Mouse (Mus musculus) layer of hippocampus, adult 8-10 months (tissue): Measurements from ENCODE around the gene Kcnc4. TPM values are rescaled to one million over a fixed set of nuclear protein-coding genes. Genes with fewer than 3 reads are reported as not detected.

Source experiments
- DNase-seq, 2 experiments: peaks; one replicate each; pipeline ENCODE4 v3.0.0; 2022; ENCODE audit warnings: low spot score in 2 of 2
- total RNA-seq, 4 experiments: library from RNA; stranded (reverse); gene quantifications; 2 replicates each; pipeline ENCODE4 v1.2.4; 2022

The Kcnc4 gene
- total RNA-seq, 4 experiments from 2014 or later = 51.8 to 70.3 (median 61.7) TPM

DNA sequence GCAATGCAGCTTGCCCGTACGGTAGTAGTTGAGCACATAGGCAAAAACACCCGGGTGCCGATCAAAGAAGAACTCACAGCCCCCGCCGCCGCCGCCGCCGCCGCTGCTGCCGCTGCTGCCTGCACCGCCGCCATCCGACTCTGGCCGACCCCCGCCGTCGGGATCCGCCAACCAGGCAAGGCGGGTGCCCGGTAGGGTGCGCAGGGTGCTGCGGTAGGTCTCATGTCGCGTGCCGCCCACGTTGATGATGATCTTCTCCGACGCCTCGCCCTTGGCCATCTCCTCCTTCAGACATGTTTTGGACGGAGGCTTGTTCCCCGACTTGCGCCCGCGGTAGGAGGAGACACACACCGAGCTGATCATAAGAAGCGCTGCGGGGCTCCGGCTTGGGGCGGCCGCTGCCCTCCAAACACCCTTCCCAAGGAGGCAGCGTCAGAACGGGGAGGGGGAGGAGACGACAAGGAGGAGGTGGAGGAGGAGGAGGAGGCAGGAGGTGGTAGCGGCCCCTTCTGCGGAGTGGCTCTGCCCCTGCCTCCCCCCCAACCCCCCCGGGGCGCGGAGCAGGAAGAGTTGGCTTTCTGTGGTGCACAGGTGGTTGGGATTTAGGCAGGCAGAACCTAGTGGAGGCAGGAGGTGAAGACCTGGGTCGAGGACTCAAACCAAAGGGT is 690 bp downstream of the Kcnc4 start:
- DNase-seq = peak in 1 of 2 experiments; percentile 49

DNA sequence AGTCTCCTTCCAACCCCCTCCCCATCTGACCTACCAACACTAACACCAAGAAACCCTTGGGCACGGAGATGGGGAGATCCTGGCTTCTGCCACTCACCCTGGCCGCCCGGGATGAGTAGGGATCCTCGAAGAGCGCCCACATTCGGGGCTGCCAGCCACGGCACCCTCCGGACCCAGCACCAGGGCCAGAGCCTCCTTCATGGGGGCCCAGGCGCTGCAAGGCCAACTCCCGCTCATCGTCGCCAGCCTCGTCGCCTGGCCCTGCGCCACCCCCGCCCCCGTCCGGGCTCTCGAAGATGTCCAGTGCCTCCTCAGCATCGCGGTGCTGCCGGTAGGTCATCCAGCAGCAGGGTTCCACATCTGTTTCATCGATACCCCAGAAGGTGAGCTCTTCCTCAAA is 1.2 kb downstream of the Kcnc4 start:
- DNase-seq = no peak

DNA sequence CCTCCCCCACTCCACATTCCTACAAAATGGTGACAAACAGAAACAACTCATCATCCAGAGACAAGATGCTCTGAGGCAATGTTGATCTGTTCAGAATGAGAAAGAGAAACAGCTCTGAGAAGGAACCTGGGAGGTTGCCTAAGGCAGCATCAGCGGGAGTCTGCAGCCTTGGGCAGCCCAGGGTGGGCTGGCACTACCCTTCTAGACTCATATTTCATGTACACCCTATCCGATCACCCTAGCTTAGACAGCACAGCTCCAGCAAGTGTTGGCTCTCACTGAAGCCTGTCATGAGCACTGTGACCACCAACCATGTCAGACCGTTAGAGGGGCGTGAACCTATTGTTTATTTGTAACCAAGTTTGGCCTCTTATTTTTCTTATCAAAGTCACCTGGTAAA is 5.1 kb downstream of the Kcnc4 start:
- no peak for DNase-seq

DNA sequence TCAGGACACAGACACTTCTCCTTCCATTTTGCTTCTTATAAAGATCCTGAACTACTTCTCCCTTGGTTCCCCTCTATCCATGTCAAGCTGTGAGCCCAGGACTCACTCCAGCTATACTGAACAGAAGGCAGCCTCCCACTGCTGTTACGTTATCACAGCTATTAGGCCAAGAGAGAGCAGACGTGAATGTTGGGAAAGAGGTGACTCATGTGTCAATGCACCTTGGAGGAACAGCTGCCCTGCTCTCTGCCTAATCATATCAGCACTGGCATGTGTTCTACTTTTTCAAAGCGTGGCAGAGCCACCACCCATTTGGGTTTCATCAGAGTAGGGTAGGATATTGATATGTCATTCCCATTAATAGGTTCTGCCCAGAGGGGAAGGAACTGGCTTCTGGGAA is 12.5 kb downstream of the Kcnc4 start:
- DNase-seq = peak; percentile 58 to 68

DNA sequence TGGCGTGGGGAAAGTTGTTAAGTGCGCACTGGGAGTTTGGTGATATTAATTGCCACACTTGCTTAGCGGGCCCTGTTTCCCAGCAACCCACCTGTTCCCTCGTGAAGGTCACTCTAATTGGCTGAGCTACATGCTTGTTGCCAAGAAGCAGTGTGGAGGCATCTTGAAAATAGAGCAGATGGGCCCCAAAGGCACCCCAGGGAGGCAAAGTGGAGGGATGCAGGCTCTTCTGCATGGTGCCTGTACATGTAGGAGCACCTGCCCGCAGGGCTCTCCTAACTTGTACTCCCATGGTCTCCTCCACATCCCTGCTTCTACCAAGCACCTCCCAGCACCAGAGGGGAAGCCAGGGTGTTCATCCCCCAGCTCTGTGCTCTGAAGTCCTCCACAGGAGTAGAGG is 15.5 kb downstream of the Kcnc4 start:
- DNase-seq = no peak

DNA sequence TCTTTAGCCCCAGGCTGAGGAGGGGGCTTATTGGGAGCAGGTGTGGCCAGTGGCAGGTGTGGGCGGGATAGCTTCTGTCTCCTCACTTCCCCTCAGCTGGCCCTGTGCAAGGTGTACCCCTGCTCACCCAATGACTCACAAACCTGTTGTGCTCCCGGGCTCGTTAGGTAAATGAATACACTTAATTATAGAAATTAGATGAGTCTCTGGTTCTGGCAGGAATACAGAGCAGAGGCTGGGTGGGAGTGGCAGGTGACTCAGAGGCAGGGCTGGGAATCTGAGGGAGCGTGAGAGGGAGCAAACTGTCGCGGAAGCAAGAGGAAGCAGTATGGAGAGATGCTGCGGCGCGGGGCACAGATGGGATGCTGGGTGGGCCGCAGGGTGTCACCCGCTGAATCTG is 17.2 kb downstream of the Kcnc4 start:
- peak; percentile 81 to 84 for DNase-seq

DNA sequence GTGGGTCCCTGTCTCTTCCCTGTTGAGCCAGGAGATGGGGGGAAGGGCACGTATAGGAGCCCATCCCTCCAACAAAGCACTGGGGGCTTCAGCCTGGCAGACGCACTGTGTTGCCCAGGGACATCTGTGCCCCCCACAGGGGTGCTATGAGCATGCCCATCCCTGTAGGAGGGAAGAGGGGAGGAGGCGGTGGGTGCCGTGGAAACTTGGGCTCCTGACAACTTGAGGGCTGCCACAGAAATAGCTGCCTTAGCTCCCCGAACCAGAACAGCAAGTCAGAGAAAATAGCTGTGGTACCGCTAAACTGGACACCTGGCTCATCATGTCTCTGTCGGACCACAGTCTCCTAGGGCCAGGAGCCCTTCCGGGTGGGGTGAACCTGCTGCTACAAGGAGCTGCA is 18.0 kb downstream of the Kcnc4 start:
- peak in 1 of 2 experiments; percentile 49 for DNase-seq

DNA sequence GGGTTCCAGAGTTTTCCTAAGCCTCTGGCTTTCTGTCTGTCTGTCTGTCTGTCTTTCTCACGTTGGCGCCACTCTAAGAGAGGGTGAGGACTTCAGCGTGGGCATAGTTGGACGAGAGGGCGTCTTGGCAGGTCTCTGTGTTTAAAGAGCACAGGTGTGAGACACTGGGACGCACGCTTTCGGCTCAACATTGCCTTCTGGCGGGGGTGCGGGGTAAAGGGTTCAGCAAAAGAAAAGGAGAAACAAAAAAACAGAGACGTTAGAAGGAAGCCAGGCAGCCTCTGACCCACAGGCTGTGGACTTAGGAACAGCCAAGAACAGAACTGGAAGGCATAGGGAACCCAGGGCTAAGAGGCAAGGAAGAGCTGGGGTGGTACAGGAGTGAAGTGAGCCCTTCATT is 20.1 kb downstream of the Kcnc4 start:
- no peak for DNase-seq

DNA sequence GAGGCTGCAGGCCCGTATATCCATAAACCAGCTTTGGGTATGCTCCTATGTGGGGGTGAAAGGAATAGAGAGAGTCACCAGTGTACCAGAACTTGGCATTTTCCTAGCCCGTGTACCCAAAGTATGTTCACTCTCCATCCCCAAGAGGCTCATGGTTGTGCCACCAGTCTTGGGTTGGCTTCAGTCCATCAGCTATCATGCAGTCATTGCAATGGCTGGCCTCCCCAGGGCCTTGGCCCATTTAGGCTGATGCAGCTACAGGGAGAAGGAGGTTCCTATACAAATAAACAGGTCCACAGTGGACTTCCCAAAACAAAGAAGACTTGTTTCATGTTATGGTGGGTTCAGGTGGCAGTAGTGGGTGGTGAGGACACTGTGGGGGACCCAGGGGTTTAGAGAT is 21.7 kb downstream of the Kcnc4 start:
- DNase-seq = no peak

DNA sequence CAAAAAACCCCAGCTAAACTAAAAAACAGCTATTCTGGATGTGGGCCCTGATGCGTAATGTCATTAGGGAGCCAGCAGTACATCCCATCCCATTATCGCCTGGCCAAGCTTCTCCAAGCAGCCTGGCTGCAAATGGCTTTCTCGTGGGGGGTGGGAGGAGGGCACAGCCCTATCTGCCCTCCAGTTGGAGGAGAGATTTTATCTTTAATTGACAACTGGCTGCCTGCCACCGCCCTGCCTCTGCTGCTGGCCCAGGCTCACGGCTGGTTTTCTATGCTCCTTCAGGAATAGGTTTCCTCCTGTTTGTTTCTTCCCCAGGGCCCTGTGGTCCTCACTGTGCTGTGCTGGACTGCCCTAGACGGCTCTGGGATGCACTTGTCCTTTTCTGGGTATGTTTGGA is 22.9 kb downstream of the Kcnc4 start:
- DNase-seq = no peak

DNA sequence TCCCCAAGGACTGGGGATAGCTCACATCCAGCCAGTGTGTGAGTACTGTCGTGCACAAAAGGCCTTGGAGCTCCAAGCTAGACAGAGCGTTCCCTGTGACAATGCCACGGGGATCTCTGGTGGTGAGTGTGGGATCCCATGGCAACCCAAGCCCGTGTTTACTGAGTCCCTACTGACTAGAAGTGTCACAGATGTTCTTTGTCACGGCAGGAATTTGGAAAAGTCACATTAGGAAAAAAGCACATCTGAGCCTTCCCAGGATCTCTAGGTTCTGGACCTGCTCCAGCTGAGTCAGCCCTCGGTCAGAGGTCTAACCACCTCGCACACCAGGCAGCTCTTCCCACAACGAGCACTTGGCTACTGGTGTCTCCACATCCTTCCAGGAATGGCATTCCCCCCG is 25.7 kb downstream of the Kcnc4 start:
- DNase-seq = no peak

DNA sequence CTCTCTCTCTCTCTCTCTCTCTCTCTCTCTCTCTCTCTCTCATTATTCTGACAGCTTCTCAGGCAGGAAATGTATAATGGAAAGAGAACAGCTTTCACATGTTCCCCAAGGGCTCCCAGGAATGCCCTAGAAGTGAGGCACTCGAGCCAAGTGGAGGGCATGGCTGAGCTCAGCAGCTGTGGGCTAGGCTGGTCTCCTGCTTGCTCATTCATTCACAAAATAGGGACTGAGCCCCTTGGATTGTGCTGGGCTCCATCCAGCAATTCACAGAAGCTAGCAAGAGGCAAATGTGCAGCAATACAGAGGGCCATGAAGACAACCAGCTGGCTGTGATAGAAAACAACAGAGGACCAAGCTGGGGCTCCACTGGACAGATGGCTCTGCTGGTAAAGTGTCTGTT is 28.1 kb downstream of the Kcnc4 start:
- no peak for DNase-seq

DNA sequence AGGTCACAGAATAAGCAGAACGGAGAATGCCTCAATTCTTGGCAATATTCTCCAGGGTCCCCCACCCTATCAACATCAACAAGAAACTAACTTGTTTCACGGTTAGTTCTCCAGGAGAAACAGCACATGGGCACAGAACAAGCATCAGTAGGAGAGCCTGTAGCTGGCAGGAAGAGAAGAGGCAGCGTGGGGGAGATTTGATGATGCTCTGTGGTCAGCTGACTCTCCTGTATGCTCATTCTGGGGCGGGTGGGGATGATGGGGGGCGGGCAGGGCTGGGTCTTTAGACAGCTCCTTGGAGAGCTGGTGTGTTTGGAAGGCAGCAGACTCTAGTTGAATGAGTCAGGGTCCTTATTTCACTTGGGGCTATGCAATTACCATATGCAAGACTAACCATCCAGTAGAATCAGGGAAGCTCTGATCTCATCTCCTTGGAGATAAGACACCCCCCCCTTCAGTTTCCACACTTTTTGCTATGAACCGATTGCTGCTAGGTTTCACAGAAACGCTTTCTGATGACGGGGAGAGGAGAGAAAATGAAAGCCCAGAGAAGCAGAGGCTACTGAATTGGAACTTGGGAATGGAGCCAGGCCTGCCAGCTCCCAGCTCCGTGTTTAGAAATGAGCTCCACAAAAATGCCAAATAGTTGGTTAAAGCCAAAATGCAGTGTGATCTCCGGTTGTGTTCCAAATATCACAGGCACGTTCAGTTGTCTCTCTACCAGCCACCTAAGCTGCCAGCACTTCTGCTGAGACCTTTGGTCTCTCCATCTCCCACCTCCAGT is 34.9 kb downstream of the Kcnc4 start:
- peak in 1 of 2 experiments; percentile 38 for DNase-seq

DNA sequence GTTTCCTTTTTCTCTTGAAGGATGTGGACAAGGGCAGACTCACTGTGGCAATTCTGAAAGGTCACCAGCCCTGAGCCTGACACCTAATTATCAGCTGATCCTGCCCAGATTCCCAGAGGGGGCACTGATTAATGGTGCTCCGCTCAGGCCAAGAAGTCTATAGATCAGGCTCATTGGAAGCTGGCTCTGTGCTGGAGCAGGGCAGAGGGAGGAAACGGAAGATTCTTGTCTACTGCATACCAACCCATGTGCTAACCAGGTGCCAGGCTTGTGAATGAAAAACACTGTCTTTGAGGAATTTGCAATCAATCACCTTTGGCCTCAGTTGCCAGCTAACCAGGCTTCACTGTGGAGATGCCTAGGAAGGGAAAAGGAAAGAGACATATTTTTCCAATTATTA is 39.2 kb downstream of the Kcnc4 start:
- no peak for DNase-seq

DNA sequence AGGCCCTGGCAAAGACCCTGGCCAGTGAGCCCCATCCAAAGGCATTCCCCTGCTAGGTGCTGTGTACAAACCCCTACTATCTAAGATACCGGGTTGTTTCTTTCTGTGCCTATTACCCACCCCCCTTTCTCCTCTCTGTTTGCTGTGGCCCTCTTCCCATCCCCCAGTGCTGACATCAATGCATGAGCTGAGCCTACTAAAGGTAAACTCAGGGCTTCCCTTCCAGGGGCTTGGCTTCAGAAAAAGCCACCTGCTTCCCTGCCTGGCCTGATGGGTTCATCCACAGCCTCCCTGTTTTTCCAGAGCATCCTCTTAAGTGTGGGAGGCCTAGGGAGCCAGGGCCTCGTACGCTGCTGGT is 42.1 kb downstream of the Kcnc4 start:
- no peak for DNase-seq

DNA sequence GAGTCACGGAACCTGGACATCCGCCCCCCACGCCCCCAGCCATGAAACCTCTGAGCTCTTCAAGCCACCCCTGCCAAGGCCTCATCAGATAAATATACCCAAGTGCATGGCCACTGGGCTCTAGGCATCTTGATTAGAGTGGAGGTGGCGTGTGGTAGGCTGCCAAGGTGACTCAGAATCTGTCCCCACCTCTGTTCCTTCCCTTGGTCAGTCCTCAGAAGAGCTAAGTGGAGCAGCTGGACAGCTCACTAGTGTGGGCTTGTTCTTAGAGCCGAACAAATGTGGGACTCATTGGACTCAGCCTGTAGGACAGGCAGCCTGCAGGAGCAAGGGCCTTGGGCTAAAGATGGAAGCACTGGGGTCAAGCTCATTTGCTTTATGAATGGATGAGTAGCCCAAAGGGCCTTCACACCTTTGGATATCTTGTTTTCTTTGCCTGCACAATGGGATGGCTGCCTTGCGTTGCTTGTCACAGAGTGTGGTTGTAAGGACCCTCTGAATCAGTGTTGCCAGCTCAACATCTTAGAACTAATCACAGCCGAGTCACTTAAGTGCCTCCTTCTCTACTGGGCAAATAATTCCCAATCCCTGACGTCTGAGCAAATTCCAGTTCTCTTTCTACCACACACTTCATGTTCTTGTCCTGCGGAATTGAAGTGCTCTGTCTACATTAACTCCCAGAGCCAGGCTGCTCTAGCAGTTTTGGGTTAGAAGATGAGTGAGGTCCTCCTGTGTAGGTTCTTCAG is 42.6 kb downstream of the Kcnc4 start:
- DNase-seq = no peak

DNA sequence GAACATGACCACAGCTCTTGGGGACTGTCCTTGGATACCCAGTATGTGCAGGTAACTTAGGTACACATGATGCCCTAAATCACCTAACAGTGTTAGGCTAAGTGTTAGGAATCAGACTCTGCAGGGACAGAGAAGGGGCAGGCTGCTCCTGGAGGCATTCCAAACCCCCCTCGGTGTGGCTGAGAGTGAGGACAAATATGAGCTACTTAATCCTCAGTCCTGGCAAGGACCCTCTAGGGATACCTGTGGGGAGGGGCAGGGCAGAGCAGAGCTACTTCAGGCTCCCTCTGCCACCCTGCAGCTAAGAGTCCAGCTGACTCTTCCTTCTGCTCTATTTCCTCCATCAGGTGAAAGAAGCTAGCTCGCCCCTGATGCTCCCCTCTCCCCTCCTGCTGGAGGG is 46.3 kb downstream of the Kcnc4 start:
- DNase-seq = no peak

DNA sequence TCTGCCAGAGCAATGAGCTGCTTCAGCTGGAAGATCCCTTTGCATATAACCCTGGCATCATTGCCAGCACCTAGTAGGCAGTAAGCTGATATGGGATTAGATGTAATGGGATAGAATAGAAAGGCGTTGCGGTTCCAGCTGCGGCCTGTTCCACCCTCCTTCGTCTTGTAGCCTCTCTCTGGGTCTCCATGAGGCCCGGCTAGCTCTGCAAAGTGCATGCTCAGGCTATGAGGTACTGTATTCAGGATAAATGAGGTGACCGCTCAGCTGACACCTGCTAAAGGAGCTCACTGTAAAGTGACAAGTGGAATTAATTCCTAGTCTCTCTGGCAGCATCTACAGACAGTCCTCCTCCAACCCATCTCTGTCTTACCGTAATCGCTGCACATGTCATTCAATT is 46.8 kb downstream of the Kcnc4 start:
- no peak for DNase-seq

DNA sequence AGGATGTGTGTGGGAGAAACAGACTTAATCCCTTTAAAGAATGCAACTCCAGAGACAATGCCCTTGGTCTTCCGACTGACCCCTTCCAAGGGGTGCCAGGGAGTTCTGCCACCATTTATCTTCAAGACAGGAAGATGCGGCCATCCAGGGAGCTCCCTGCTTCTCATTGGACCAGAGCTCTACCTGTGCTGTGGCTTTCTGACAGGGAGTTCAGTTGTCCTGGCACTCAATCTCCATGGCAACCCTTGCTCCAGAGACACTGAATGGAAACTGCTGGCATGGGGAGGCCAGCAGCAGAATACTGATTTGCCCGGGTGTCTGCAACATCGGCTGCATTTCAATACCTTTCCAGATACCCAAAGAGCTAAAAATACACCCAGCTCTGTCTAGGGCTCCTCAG is 47.7 kb downstream of the Kcnc4 start:
- peak in 1 of 2 experiments; percentile 57 for DNase-seq

DNA sequence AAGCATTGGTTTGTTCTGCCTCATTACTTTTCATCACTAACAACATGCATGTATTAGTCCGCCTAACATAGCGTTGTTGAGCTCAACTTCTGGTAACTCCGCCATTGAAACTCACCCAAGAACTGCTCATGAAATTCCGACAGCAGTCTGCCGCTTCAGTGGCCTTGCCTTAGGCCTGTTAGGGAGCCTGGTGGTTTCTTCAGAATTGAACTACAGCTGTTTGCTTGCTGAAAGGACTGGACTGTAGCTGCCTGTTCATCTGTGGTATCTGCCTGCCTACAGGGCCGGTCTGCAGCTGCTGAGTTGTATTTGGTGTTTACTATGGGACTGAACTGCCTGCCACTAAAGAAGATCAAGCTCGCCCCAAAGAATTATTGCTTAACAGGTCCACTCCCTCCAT is 58.0 kb downstream of the Kcnc4 start:
- no peak for DNase-seq

DNA sequence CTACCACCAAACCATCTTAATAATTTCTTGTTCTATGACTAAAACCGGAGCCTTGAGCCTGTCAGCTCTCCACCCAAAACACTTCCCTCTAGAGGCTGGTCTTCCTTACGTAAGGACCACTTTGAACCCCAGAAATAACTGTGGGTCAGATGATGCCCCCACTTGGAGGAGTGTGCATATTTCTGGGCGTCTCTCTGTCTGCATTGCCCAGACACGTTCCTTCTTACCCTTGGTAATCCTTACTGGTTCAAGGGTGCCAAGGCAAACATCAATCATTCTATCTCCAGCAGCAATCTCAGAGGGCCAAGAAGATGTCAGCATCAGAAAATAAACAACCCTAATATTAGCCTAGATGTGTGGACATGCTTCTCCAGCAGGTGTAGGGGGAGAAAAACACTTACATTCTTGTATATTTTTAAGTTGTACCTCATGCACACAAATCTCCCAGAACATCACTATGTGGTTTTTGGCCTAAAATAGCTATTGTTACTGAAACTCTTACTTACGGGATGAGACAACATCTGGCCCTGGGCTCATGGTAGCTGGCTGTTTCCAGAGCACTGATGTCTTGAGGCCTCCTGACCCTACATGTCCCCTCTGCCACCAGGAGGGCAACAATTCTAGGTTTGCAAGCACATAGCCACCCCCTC is 59.2 kb downstream of the Kcnc4 start:
- DNase-seq = no peak

DNA sequence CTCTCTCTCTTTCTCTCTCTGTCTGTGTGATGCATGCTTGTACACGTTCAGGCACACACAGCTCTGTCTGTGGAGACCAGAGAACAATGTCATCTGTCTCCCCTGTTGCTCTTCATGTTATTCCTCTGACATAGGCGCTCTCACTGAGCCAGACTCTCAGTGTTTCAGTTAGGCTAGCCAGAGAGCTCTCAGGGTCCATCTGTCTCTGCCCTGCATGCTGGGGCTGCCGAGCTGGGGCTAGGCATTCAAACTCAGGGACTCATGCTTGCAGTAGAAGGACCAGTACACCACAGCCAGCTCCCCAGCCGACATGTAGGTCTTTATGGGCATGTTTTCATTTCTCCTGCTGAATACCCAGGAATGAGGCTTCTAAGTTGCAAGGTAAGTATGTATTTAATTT is 68.2 kb downstream of the Kcnc4 start:
- DNase-seq = no peak
